Mouse (Mus musculus) limb, embryonic 11.5 days (tissue): ENCODE data around the gene Glp2r. TPM values are rescaled to one million over a fixed set of nuclear protein-coding genes. Genes with fewer than 3 reads are reported as not detected.

Experiments used
- polyA plus RNA-seq: library from polyadenylated mRNA; unstranded; fragments of >200 nt; fragmentation: Nextera tagmentation; extraction: Ambion mirVana; gene quantifications from 2 replicates; pipeline ENCODE4 v1.2.1, GENCODE M21; 2014

The Glp2r gene
- polyA plus RNA-seq, 1 experiment from 2014 or later = 0.05 TPM

Other genes starting within 250 kb of the Glp2r start
- not detected in 2 replicates for gene Rcvrn, start 75.8 kb downstream of the Glp2r start, polyA plus RNA-seq
- gene Gsg1l2, start 3.5 kb upstream of the Glp2r start, polyA plus RNA-seq = not detected in 2 replicates
- 0.23 TPM in 1 of 2 replicates, not detected in the other for gene Dhrs7c, start 27.0 kb upstream of the Glp2r start, polyA plus RNA-seq
- gene Usp43, start 151.0 kb upstream of the Glp2r start, polyA plus RNA-seq = 0.72 and 0.96 TPM in 2 replicates
- 0.17 and 0.37 TPM in 2 replicates for gene Cfap52, start 194.5 kb upstream of the Glp2r start, polyA plus RNA-seq
- 49.8 and 53.4 TPM in 2 replicates for gene Stx8, start 195.0 kb upstream of the Glp2r start, polyA plus RNA-seq